Mouse (Mus musculus) frontal cortex, adult (tissue): Measurements from ENCODE around the gene Gpr107.

Experiments
- ATAC-seq: cut with Nextera tagmentation; 2 replicates; pipeline ENCODE4 v1.9.2; 2017; ENCODE audit warnings: mild to moderate bottlenecking, moderate library complexity, mixed read lengths; ENCODE audit not compliant: low TSS enrichment

Gene Gpr107

DNA sequence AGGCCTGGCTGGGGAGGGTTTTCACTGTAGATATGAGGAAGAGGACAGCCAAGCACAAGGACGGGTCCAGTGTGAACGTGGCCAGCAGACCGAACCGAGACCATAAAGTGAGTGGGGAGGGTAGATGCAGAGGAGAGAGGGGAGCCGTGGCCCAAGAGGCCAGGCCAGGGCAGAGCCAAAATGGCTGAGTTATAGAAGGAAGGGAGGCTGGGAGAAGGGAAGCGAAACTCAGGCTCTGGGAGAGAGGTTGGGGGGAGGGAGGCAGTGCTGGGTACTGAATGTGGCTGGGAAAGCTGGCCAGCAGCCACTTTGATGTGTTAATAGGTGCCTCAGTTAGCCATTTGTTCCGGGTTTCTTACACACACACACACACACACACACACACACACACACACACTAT lies 24.9 kb upstream of the Gpr107 start:
- no peak for ATAC-seq

DNA sequence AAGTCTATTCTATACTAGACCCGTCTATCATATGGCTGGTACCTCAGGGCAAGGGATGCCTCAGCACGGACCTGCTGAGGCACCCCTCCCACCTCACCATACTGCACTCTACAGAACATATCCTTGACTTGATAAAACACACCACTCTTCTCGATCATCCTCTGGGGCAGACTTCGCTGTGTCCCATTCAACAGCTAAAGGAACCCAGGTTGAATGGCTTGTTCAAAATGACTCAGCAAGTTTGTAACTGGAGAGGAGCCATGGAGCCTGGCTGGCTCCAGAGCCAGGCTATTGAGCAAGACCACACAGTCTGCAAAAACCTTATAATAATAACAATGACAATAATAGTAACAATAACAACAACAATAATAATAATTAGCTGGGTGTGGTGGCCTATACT lies 24.2 kb upstream of the Gpr107 start:
- no peak for ATAC-seq

DNA sequence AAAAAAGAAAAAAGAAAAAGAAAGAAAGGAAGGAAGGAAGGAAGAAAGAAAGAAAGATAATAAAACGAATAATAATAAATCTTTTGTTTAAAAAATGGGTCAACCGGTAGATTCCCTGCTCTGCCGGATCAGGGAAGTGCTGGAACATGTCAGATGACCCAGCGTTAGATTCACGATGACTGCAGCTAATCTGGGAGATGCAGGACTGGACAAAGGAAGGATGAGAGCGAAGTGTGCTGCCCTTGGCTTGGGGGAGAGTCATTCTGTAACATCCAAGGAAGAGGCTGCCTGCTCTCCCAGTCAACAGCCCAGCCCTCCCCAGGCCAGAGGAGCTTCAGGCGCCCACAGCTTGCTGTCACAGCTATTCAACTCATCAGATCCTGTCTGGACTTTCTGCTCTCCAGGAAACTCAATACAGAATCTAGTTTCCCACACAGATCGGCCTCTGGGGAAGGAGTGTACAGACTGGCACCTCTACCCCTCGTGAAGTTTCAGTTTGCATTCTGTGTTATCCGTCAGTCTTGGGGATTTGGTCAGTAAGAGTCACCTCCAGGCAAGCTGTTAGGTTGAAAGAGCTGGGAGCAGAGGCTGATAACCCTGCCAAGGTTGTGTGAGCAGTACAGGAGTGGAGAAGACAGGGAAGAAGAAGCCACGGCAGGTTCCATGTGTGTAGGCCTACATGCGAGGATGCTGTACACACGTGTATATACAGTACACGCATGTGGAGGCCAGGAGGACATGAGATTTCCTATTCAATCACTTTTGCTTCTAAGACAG lies 22.2 kb upstream of the Gpr107 start:
- no peak for ATAC-seq

DNA sequence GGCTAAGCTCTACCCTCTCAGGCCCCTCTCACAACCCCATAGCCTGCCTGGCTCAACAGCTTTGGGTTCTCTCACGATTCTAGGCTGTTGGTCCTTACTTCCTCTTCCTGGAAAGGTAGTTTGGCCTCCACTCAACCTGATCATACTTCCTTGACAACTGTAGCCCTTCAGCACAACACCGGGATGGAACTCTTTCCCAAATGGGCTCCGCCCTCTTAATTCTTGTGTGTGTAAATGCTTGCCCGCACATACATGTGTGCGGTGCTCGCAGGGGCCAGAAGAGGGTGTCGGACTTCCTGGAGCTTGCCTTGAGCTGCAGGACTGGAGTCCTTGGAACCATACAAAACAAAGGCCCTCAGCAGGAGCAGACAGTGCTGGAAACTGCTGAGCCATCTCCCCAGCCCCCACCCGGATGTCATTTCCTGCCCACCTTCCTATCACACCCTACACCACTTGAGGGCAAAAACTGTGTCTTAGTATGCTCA lies 21.3 kb upstream of the Gpr107 start:
- no peak for ATAC-seq

DNA sequence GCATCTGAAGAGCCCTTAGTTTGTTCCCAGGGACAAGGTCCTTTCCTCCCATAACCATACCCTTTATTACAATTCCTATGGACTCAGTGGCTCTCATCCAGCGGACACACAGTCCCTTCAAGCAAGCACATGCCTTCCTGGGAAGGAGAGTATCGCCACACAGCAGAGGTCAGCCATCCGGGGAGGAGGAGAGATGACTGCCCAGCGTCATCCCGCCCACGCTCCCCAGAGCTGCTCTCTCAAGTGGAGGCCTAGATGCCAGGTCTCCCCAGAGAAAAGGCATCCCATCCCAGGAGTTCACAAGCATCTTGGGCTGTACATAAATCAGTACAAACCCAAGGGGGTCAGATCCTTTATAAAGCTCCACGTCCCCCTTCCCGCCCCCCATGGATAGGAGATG lies 19.4 kb upstream of the Gpr107 start:
- no peak for ATAC-seq

DNA sequence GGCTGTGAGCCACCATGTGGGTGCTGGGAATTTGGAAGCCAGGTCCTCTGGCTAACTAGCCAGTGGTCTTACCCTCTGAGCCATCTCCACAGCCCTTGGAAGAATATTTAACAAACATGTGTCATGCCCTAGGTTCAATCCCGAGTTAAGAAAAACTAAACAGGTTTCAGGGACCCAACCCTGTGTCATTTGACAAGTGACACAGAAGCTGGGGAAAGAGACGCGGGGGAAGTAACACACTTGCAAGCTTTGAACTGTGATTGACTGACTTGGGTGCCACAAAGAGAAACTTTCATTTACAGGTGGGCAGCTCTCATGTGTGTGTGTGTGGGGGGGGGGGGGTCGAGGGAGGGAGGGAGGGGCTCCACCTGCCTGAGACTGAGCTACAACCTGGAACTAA lies 18.1 kb upstream of the Gpr107 start:
- ATAC-seq = no peak

DNA sequence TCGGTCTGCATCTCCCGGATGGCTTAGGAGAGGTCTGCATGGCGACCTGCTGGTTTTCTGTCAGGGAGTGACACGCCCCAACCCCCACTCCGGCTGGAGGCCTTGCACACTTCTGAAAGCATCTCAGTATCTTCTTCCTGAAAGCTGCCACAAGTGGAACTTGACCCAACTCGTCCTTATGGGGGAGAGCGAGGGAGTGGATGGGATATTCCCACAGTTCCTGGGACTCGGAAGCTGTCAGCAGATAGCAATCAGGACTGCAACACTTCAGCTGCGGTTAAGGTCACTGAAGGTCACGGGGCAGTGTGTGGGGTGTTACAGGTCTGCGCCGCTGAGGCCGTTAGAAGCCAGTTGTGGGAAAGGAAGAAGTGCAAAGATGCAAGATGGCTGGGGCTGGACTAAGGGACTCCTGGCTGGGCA lies 16.6 kb upstream of the Gpr107 start:
- ATAC-seq = no peak

DNA sequence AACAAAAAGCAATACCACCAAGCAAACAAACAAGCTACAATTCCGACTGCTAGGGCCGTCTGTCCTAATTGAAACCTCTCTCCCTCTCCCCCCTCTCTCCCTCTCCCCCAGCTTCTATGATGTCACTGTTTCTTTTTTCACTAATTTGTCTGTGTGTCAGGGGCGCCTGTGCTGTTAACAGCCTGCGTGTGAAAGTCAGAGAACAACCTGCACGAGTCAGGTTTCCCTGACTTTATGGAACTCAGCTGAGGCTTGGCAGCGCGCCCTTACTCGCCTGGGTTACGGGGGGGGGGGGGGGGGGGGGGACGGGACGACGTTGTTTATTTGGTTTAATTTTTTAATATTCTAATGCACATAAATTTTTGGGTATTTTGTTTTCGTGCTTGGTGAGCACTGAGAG lies 15.8 kb upstream of the Gpr107 start:
- no peak for ATAC-seq

DNA sequence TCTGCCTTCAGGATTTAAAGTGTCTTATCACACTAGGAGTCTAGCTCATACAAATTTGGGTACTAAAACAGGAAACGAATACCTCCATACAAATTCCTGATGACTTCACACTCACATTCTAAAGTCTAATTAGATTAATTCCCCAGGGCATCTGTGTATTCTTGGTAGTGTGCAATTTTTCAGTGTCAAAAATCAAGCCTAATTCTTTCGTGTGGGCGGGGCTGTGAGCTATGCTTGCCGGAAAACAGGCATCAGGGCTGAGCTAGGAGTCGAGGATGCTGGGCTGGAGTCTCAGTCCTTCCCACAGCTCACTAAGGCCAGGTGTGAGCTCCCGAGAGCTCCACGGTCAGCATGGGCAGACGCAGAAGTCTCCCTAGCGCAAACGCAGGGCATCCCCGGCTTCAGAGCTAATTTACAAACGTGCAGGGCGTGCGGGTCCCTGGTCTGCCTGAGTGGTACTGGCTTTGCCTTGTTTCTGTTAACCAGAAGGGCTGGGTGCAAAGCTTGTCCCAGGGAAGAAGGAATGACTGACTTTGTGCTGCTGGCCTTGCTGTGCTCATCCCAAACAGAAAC lies 15.0 kb upstream of the Gpr107 start:
- no peak for ATAC-seq

DNA sequence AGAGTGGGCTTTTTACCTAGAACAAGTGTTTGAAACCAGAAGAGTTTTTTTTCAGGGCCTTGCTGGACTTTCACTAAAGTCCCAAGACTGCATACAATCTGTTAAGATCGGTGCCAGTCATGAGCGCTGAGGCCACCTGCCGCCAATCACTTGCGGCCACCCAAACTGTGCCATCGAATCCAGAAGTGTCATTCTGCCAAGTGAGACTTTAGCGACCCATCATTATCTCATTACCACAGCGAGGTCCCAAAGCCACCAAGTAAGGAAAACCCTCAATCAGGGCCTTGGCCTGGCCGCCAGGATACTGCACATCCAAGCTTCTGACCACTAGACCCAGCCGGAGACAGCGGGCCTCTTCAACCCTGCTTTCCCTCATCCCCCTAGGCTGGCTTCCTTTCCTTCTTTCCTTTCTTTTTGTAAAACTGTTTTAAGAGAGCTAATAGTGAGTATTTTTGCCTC lies 12.9 kb upstream of the Gpr107 start:
- no peak for ATAC-seq

DNA sequence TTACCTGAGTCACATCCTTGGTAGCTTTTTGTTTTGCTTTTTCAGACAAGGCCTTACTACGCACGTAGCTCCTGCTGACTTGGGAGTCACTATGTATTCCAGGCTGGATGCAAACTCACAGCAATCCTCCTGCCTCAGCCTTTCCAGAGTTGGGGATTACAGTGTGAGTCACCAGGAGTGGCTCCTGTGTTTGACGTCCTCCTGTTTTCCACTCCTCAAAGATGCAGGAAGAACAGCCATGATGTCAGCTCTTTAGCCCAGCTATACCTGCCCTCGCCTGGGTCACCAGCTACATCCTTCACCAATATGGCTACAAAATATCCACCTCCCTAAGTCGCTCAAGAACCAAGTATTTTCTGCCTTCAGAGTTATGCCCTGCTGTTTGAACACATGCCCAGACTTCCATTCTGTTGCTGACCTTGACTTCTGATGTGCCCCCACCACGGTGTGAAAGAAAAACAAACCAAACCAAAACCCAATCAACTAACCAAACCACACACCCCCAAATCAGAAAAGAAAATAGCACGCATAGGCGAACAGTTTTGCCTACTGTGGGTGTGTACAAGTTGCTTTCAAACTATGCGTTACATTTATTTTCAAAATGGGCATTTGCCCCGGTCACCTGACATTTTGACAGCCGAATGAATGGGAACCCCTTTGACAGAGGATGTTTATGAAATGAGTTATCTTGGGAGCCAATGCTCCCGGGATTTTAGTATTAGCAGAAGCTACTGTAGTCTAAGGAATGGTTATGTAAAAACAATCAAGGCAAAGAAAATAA lies 11.9 kb upstream of the Gpr107 start:
- ATAC-seq = no peak

DNA sequence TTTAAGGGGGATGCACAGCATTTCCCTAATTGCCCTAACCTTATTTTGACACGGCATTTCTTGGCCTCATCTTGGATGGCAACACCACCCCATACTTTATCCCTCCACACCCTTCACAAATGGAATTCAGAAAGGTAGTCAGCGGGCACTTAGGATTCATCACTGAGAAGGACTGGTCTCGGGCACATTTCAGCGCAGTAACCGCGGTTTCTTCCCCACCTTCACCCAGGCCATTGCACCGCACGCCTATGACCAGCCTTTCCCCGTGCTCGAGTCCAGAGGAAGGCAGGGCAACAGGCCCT lies 11.4 kb upstream of the Gpr107 start:
- ATAC-seq = no peak

DNA sequence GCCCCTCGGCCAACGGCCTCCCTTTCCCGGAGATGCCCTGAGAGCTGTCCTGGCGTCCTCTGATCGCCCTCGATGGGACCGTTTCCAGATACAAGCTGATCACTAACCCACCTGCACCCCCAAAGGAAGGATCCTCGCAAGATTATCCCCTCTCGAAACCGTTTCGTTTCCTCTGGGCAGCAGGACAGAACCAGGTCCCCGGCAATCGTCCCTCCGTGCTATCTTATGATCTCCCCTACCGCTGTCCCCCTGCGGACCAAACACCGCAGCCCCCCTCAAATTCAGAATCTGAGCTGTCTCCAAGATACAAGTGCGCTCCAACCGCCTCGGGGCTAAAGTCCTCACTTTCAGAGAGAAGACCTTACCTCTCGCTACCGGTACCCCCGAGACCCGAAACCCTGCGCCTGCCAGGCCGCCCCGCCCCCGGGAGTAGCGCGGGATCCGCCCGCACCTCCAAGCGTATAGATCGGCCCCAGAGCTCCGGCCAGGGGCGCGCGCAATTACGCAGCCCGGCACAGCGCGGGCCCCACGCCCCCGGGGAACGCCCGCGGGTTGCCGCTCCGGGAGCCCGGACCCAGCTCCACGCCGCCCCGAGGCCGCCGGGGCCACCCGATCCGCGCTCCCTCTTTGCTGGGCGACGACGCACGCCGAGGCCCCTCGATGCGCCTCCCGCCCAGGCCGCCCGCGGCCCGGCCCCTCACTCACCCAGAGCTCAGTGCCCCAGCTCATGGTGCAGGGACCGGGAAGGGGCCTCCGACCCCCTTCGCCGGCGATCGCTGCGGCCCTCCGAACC lies 10.8 kb upstream of the Gpr107 start:
- ATAC-seq = peak; percentile 17

DNA sequence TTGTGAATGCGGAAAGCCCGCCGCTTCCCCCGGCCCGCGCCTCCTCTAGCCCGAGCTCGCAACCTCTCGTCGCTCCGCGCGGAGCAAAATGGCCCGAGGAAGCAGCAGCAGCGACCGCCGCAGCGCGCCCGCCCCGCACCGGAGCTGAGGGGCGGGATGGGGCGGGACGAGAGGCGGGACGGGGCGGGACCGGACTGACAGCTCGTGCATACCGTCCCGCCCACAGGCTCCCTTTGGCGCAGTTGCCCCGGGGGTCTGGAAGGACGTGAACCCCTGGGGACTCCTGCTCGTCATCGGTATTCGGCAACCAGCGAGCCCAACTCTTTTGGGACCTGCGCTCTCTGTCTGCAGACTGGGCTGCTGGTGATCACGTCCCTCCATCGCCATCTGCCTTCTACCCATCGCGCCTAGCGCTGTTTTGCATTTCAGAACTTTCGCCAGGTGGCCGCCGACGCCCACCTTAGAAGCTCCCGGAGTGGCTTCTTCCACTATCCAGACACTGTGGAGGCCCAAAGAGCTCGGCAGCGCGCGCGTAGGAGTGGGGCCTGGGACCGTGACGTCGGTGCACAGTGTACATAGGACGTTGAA lies 10.2 kb upstream of the Gpr107 start, which contains the start of gene Fnbp1:
TSS of gene Fnbp1 (minus strand) at position 142 of the 588 bp plus-strand sequence.
- peak; percentile 87 for ATAC-seq

DNA sequence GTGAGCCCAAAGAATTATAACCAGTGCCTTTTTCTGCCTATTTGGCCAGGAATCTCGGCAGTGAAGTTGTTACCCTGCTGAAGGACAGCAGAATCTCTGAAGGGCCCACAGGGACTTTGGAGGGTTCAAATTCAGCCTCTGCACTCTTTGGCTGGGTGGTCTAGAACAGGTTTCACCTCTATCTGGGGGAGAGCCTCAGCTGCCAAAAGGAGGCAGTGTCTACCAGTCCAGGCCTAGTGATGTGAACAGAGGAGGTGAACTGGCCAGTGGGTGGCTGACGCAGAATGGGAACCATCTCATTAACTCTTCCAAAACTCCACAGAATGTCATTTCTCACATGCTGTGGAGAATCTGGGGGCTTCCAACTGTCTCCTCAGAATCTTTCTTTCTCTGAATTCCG lies 9.6 kb upstream of the Gpr107 start:
- peak; percentile 25 for ATAC-seq

DNA sequence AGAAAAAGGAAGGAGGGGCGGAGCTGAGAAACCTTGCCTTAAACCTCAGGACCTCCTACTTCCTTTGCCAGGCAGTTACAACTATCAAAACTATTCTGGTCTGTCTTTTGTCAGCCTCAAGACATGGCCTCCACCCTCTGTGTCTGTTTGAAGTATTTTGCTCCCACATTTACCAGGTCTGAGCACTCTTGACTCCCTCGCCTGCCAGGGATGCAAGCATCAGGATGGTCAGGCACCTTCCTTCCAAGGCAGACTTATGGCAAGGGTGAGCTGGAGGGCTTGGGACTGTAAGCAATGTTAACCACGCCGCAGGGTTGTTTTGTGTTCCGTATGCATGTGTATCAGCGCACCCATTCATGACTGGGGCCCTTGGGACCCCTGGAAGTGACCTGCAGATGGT lies 8.8 kb upstream of the Gpr107 start:
- ATAC-seq = no peak

DNA sequence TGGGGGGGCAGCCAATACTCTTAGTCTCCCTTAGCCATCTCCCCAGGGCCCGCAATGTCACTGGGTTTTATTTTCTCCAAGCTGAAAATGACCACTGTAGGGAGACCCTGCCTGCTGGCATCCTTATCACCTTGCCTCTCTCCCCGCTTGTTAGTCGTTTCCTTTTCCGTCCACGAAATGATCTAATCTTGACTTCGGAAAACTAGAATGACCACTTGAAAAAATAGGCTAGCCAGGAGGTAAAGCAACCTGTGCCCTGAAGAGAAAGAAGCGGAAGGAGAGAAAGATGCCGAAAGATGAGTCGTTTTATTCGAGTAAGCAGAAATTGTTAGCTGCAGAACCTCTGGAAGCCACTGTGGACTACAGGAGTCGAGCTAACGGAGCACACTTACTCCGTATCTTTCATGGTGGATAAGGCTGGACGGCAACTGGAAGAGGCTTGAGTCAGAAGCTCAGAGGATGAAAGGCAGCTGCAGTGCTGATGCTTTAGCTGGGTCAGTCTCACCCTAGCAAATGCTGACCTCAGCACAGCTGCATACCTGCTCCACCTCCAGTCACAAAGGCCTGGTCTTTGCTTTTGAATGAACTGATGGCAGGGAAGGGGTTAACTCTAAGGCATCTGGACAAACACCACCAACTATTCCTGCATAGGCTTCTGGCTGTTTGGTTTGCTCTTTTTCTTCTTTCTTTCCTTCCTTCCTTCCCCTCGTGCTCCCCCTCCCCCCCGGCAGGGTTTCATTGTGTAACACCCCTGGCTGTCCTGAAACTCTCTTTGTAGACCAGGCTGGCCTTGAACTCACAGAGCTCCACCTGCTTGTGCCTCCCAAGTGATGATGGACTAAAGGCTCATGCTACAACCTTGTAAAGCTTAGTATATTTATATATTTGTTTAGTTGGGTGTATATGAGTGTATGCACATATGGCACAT lies 8.1 kb upstream of the Gpr107 start:
- ATAC-seq = no peak

DNA sequence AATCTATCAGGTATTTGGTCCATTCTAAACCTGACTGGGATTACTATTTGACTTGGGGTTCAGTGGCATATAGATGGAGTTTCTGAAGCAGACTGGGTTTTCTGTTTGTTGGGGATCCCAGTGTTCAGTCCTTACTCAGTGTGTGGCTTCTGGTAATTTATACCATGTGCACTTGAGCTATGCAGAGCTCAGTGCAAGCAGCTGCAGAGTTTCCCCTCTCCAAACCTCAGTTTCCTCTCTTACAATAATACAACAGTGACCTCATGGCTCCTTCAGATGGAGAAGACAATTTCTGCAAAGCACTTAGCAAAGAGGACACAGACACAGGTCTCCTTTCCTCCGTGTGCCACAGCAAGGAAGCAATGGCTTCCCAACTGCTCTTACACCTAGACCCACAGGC lies 7.2 kb upstream of the Gpr107 start:
- no peak for ATAC-seq

DNA sequence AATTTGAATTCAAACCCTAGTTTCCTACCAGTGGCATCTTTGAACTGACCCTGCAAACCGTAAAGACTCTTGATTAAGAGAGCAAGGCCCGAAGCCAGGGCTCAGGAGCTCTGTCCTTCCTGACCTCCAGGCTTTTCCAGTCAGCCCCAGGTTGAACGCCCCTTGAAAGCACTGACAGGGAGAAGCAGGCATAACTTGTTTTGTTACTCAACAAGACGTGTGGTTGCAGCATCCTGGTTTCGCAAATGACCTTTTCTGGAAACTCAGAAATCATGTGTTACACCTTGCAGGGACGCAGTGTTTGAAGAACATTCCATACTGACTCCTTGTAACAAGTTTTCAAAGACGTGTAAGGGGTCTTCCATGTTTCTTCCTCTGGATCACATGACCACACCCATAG lies 5.1 kb upstream of the Gpr107 start:
- no peak for ATAC-seq

DNA sequence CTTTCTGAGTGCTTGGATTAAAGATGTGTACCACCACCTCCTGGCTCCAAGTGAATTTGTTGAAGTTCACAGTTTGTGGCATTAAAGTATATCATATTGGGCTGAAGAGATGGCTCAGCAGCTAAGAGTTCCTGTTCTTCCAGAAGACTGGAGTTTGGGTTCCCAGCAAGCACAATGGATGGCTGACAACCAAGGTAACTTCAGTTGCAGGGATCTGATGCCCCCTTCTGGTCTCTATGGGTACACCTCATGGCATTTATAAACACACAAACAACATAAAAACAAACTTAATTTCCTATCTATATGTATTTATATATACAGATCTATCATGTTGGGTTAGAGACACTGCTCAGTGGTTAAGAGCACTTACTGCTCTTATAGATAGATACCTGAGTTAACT lies 1.4 kb upstream of the Gpr107 start:
- no peak for ATAC-seq

DNA sequence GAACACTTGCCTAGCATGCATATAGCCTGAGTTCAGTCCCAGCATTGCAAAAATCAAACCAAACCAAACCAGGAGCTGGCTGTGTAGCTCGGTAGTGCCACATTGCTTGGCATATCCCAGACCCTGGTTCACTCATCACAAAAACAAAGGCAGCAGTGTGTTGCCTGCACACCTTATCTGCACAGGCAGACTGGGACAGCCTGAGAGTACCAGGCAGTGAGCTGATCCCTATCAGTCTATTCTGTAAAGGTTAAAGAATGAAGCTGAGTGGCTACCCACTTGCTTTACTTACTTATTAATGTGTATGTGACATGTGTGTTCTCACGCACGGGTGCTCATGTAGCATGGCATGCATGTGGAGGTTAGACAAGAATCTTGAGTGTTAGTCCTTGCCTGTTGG lies 4.7 kb downstream of the Gpr107 start:
- no peak for ATAC-seq
